Mouse (Mus musculus): ENCODE results near the gene Pwwp2b. TPM values are rescaled to one million over a fixed set of nuclear protein-coding genes. Genes with fewer than 3 reads are reported as not detected.

Pwwp2b gene
- polyA plus RNA-seq, 1 experiment from 2014 or later, result 1.6 TPM

DNA sequence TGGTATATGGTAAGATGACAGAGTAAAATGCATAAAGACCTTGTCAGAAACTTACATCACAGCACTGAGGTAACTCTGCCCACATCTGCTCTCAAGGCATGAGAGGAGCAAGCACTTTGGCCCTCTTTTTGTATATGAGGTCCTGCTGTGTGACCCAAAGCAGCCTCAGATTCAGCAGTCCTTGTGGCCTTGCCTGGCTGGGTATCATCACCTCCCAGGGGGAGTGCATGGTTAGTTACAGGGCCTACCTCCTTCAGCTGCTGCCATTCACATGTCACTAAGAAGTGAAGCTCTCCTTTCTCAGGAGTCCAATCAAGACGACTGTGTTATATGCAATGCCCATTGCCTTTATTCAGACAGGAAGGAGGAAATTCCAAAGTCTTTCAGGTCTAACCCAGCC, 32.8 kb upstream of the Pwwp2b start:
- Histone ChIP-seq H3K9me3 (replicated peaks) (no peaks in the 10 kb centered on the region), H3K4me2 (no peak overlapping the region), H3K27ac (replicated peaks) (no peak overlapping the region), H3K27me3 (no peaks in the 10 kb centered on the region), H3K9ac (no peak overlapping the region), H3K36me3 (replicated peaks) (no peaks in the 10 kb centered on the region), H3K4me3 (replicated peaks) (no peak overlapping the region), H3K4me1 (replicated peaks) (peaks cover 18% of the 10 kb centered on the region)
- 53% methylated on average over 1 of the region's 1 CpGs for WGBS (ENCODE audit: insufficient replicate concordance)
- no peak for ATAC-seq (ENCODE audit: insufficient read depth)

DNA sequence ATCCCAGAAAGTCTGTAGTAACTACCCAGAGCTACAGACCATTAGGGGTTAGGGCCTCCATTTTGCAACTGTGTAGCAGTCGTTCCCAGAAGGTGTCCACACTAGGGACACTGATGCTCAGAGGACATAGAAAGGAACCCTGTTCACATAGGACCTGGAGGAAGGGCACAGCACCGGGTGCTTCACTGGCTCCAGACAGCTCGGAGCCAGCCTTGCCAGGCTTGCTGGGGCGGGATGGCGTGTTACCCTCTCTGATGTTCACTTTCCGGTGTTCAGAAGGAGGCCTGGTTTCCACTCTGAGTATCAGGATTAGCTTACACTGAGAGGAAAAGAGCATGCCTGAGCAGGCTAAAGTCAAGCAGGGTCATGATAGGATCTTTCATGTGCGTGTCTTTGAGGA, 32.3 kb upstream of the Pwwp2b start:
- Histone ChIP-seq H3K9me3 (replicated peaks) (no peaks in the 10 kb centered on the region), H3K4me1 (replicated peaks) (peaks cover 18% of the 10 kb centered on the region), H3K9ac (no peak overlapping the region), H3K27ac (replicated peaks) (no peak overlapping the region), H3K27me3 (no peaks in the 10 kb centered on the region), H3K4me2 (no peak overlapping the region), H3K36me3 (replicated peaks) (no peaks in the 10 kb centered on the region), H3K4me3 (replicated peaks) (no peak overlapping the region)
- no peak for ATAC-seq (ENCODE audit: insufficient read depth)
- WGBS (ENCODE audit: insufficient replicate concordance), result 64% methylated on average over 7 of the region's 7 CpGs

DNA sequence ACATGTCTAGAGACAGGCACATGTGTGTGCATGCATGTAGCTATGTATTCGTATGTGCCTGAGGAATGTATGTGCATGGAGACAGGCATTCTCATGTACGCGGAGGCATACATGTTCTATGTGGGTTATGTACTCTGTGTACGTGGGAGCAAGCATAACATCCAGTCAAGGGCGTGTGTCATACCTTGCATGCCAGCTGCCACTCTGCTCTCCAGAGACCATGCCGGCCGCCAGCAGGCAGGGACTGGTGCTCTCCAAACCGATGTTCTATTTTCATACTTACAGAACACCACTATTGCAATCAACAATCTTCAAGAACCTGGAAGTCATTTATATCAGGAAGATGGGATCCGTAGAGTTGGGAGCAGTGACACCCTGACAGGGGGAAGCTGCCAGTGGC, 31.8 kb upstream of the Pwwp2b start:
- Histone ChIP-seq H3K36me3 (replicated peaks) (no peaks in the 10 kb centered on the region), H3K4me3 (replicated peaks) (no peak overlapping the region), H3K9ac (no peak overlapping the region), H3K4me1 (replicated peaks) (peaks cover 18% of the 10 kb centered on the region), H3K27me3 (no peaks in the 10 kb centered on the region), H3K27ac (replicated peaks) (no peak overlapping the region), H3K4me2 (no peak overlapping the region), H3K9me3 (replicated peaks) (no peaks in the 10 kb centered on the region)
- 75% methylated on average over 9 of the region's 9 CpGs for WGBS (ENCODE audit: insufficient replicate concordance)
- ATAC-seq (ENCODE audit: insufficient read depth), result no peak

- H3K36me3 ChIP-seq (replicated peaks), result no peaks in the 10 kb centered on the region
- no peaks in the 10 kb centered on the region for H3K27me3 ChIP-seq
- ATAC-seq (ENCODE audit: insufficient read depth), result no peak
- no peak overlapping the region for H3K4me2 ChIP-seq
- peaks cover 18% of the 10 kb centered on the region for H3K4me1 ChIP-seq (replicated peaks)
- no peak overlapping the region for H3K9ac ChIP-seq
- H3K27ac ChIP-seq (replicated peaks), result no peak overlapping the region
- no peaks in the 10 kb centered on the region for H3K9me3 ChIP-seq (replicated peaks)
- no peak overlapping the region for H3K4me3 ChIP-seq (replicated peaks)
- 66% methylated on average over 7 of the region's 7 CpGs for WGBS (ENCODE audit: insufficient replicate concordance)
These were observed 31.2 kb upstream of the Pwwp2b start for GRCm38 (mm10) chr7:139217046-139217445.

DNA sequence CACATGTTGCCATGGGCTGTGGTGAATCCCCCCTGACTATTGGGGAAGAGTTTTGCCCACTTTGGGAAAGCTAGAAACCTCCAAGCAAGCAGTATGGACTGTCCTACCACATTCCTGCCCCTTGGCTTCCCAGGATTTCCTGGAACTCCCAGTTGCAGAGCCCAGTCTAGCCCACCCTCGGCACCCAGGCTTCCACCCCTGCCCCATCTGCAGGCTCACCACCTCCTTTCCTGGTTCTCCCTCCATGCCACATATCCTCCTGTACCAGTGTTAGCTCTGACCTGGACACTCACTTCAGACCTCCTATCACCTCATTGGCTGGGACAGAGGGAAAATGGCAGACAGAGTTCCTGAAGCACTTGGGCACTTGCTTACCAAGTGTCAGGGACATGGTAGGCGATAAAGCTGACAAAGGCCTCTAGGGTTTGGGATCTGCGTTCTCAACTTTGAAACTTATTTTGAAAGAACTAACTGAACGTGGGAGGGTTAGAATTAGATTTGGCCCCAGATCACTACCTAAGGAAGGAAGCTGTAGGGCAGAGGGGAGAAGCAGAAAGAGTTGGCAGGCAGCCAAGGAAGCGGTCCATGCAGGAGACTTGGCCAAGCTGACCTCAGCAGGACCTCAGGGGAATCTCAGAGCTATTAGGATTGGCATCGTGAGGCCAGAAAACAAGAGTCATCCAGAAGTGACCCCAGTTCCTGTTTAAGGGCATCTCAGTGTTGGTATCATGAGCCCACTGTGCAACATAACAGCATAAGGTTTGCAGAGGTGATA, 29.5 kb upstream of the Pwwp2b start:
- ATAC-seq (ENCODE audit: insufficient read depth), result no peak; the same call in 1 of the 2 replicates
- Histone ChIP-seq H3K27me3 (no peaks in the 10 kb centered on the region), H3K9me3 (replicated peaks) (no peaks in the 10 kb centered on the region), H3K27ac (replicated peaks) (no peak overlapping the region), H3K4me2 (no peak overlapping the region), H3K9ac (no peak overlapping the region), H3K4me3 (replicated peaks) (no peak overlapping the region), H3K36me3 (replicated peaks) (no peaks in the 10 kb centered on the region), H3K4me1 (replicated peaks) (peaks cover under 1% of the 10 kb centered on the region)
- WGBS (ENCODE audit: insufficient replicate concordance), result 48% methylated on average over 6 of the region's 6 CpGs

- H3K4me1 ChIP-seq (replicated peaks), result no peaks in the 10 kb centered on the region
- H3K4me2 ChIP-seq, result no peak overlapping the region
- no peak for ATAC-seq (ENCODE audit: insufficient read depth)
- H3K27ac ChIP-seq (replicated peaks), result no peak overlapping the region
- H3K9ac ChIP-seq, result no peak overlapping the region
- 66% methylated on average over 5 of the region's 5 CpGs for WGBS (ENCODE audit: insufficient replicate concordance)
- no peak overlapping the region for H3K4me3 ChIP-seq (replicated peaks)
- no peaks in the 10 kb centered on the region for H3K27me3 ChIP-seq
- H3K36me3 ChIP-seq (replicated peaks), result no peaks in the 10 kb centered on the region
- no peaks in the 10 kb centered on the region for H3K9me3 ChIP-seq (replicated peaks)
These were observed 28.8 kb upstream of the Pwwp2b start for GRCm38 (mm10) chr7:139219486-139219885.

DNA sequence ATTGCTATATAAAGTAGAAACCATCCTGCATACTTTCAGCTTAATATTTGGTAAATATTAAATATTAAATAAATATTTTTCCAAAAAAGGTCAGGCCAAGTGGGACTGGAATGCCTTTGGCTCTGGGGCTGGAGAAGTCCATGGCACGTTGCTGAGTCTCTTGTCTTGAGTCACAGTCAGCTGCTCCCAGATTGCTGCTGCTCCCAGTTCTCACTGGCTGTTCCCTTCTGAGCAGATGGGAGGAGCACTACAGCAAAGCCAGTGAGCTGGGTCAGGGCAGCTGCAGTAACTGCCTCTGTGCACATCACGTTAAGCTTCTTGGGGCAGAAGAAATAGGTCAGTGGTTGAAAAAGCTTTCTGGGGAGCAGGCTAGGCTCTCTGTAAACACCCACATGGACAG, 28.0 kb upstream of the Pwwp2b start:
- no peak overlapping the region for H3K4me2 ChIP-seq
- no peak overlapping the region for H3K9ac ChIP-seq
- 53% methylated on average over 2 of the region's 2 CpGs for WGBS (ENCODE audit: insufficient replicate concordance)
- H3K4me1 ChIP-seq (replicated peaks), result no peaks in the 10 kb centered on the region
- no peaks in the 10 kb centered on the region for H3K36me3 ChIP-seq (replicated peaks)
- no peaks in the 10 kb centered on the region for H3K27me3 ChIP-seq
- no peak overlapping the region for H3K4me3 ChIP-seq (replicated peaks)
- no peak for ATAC-seq (ENCODE audit: insufficient read depth)
- no peaks in the 10 kb centered on the region for H3K9me3 ChIP-seq (replicated peaks)
- no peak overlapping the region for H3K27ac ChIP-seq (replicated peaks)

DNA sequence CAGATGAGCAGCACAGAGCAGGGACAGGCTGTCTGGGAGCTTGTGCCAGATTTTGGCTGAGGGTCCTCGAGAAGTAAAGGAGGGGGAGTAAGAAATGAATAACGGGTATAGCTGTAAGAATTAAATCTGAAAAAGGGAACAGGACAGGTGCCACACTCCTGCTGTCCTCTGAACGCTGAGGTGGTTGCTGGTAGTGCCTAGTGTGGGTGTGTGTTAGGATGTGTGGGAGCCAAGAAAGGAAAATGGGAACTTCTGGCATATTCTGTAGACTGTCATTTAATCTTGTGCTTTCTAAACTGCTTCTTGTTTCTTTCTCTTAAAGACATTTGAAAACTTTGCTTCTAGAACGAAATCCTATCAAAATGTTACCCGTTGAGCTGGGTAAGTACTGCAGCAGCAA, 27.2 kb upstream of the Pwwp2b start:
- Histone ChIP-seq H3K4me3 (replicated peaks) (no peak overlapping the region), H3K9me3 (replicated peaks) (no peaks in the 10 kb centered on the region), H3K4me1 (replicated peaks) (no peaks in the 10 kb centered on the region), H3K36me3 (replicated peaks) (no peaks in the 10 kb centered on the region), H3K27me3 (no peaks in the 10 kb centered on the region), H3K27ac (replicated peaks) (no peak overlapping the region), H3K9ac (no peak overlapping the region), H3K4me2 (no peak overlapping the region)
- ATAC-seq (ENCODE audit: insufficient read depth), result no peak
- WGBS (ENCODE audit: insufficient replicate concordance), result 59% methylated on average over 5 of the region's 5 CpGs

DNA sequence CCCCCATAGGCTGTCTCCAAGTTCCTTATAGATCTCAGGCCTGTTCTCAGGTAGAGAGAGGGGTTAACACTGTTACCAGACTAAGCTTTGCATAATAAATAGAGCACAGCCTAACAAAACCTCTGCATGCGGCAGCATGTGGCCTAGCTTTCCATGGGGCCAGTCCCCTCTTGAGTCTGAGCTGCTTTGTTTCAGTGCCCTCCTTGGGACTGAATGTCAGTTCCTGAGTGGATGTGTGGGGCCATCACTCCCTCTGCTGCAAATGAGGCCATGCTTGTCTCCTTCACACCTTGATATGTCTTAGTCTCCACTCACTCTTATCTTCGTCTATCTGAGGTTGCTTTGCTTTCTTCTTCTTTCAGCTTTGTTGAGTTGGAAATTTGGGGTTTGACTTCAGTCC, 26.4 kb upstream of the Pwwp2b start:
- Histone ChIP-seq H3K36me3 (replicated peaks) (no peaks in the 10 kb centered on the region), H3K4me2 (no peak overlapping the region), H3K9me3 (replicated peaks) (no peaks in the 10 kb centered on the region), H3K27me3 (no peaks in the 10 kb centered on the region), H3K4me1 (replicated peaks) (no peaks in the 10 kb centered on the region), H3K4me3 (replicated peaks) (no peak overlapping the region), H3K9ac (no peak overlapping the region), H3K27ac (replicated peaks) (no peak overlapping the region)
- ATAC-seq (ENCODE audit: insufficient read depth), result no peak
- WGBS (ENCODE audit: insufficient replicate concordance), result 56% methylated on average over 2 of the region's 2 CpGs

DNA sequence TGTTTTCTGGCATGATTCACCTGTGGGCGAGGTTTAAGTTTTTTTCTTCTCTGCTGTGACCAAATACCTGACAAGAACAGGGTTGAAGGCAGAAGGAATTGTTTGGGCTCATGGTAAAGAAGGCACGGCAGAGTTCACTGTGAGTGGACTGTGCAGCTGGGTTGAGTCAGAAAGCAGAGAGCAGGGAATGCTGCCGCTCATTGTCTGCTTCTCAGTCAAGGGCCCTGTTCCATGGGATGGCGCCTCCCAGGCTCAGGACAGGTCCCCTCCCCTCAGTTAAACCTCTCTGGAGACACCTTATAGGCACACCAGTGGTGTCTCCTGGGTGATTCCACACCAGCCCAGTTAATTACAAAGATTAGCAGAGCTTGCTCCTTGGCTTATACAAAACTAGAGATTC, 25.9 kb upstream of the Pwwp2b start:
- Histone ChIP-seq H3K9me3 (replicated peaks) (no peaks in the 10 kb centered on the region), H3K36me3 (replicated peaks) (no peaks in the 10 kb centered on the region), H3K4me1 (replicated peaks) (no peaks in the 10 kb centered on the region), H3K9ac (no peak overlapping the region), H3K27ac (replicated peaks) (no peak overlapping the region), H3K27me3 (no peaks in the 10 kb centered on the region), H3K4me3 (replicated peaks) (no peak overlapping the region), H3K4me2 (no peak overlapping the region)
- no peak for ATAC-seq (ENCODE audit: insufficient read depth)
- 66% methylated on average over 4 of the region's 4 CpGs for WGBS (ENCODE audit: insufficient replicate concordance)

DNA sequence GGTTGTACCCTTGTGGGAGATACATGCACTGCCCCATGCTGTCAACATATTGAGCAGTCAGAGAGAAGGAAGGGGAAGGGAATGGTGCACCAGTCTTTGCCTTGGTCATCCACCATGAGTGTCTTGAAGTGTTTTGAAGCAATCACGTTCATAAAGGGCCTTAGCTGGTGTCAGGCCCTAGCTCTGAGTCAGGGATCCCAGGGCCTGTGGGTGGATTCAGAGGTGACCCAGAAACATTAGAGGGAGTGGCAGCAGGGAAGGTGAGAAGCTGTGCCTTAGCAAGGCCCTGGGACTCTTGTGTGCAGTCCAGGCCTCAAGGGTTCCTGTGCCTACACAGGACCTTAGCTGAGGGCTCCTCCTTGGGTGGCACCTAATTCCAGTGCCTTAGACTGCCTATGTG, 24.2 kb upstream of the Pwwp2b start:
- Histone ChIP-seq H3K9ac (no peak overlapping the region), H3K4me2 (no peak overlapping the region), H3K9me3 (replicated peaks) (no peaks in the 10 kb centered on the region), H3K4me1 (replicated peaks) (no peaks in the 10 kb centered on the region; the same call in 1 of the 2 replicates), H3K27ac (replicated peaks) (peak overlapping the region; percentile 55; the same call in 1 of the 2 replicates), H3K4me3 (replicated peaks) (no peak overlapping the region), H3K27me3 (no peaks in the 10 kb centered on the region), H3K36me3 (replicated peaks) (no peaks in the 10 kb centered on the region)
- 32% methylated on average over 1 of the region's 1 CpGs for WGBS (ENCODE audit: insufficient replicate concordance)
- ATAC-seq (ENCODE audit: insufficient read depth), result no peak

GRCm38 (mm10) chr7:139224725-139225124, 23.6 kb upstream of the Pwwp2b start:
- H3K4me1 ChIP-seq (replicated peaks), result no peaks in the 10 kb centered on the region; the same call in 1 of the 2 replicates
- WGBS (ENCODE audit: insufficient replicate concordance), result 14% methylated on average over 8 of the region's 8 CpGs
- H3K27ac ChIP-seq (replicated peaks), result peak overlapping the region; percentile 55; the same call in 1 of the 2 replicates
- no peaks in the 10 kb centered on the region for H3K27me3 ChIP-seq
- no peaks in the 10 kb centered on the region for H3K36me3 ChIP-seq (replicated peaks)
- H3K4me2 ChIP-seq, result no peak overlapping the region
- H3K4me3 ChIP-seq (replicated peaks), result no peak overlapping the region
- no peak overlapping the region for H3K9ac ChIP-seq
- peak; percentile 22; the same call in 1 of the 2 replicates for ATAC-seq (ENCODE audit: insufficient read depth)
- H3K9me3 ChIP-seq (replicated peaks), result no peaks in the 10 kb centered on the region

All from liver, embryonic 15.5 days (tissue).